Mouse (Mus musculus): ENCODE measurements around the gene Zfp36l2.

- no peak for TF ChIP-seq CTCF (IDR thresholded peaks at IDR 0.05; ENCODE audit: low read depth, low read length)
- no peak for TF ChIP-seq POLR2A (IDR thresholded peaks at IDR 0.05; ENCODE audit: borderline replicate concordance, low read depth, low read length)
Measured at GRCm38 (mm10) chr17:84201183-84201582, 13.4 kb upstream of the Zfp36l2 start.
